Mouse (Mus musculus) Patski (cell line): Measurements from ENCODE around the gene Trak2. TPM values are rescaled to one million over a fixed set of nuclear protein-coding genes. Genes with fewer than 3 reads are reported as not detected.
"Not testable (repeated sequence)": the region's sequence is repeated elsewhere in the genome, so short reads cannot be mapped to it uniquely, and the experiment has no call there.

ENCODE experiments used
- ATAC-seq: fragments of 100-300 bp; one replicate; pipeline ENCODE4 v1.8.0; 2021
- CTCF ChIA-PET: fragments of 350-600 bp; sonication (Branson Sonifier 250); formaldehyde crosslinking; loops from one replicate; lab custom pipeline; 2022; ENCODE audit warnings: inconsistent platforms; lab: Charles Lee
- POLR2A ChIA-PET: fragments of 350-600 bp; sonication (Branson Sonifier 250); formaldehyde crosslinking; loops from one replicate; lab custom pipeline; 2022; ENCODE audit warnings: antibody characterized with exemption, inconsistent platforms; lab: Charles Lee
- DNase-seq: peaks from one replicate; pipeline ENCODE4 v3.0.0-alpha.2; 2011; ENCODE audit warnings: low read depth, low spot score
- H3K27me3 ChIP-seq: fragments of 371-371 bp; one replicate; pipeline ENCODE4 v1.5.1; 2021
- CTCF ChIP-seq: fragments of 100-300 bp; IDR thresholded peaks from one replicate; pipeline ENCODE4 v1.5.1; 2021
- in situ Hi-C: fragments of 300-500 bp; cut with MboI; formaldehyde crosslinking; loops from 3 replicates; pipeline ENCODE4 v1.11.1; 2018; ENCODE audit warnings: low pct_unique_long_range_greater_than_20kb, mixed read lengths
- polyA plus RNA-seq: library from polyadenylated mRNA; unstranded; gene quantifications from one replicate; pipeline ENCODE4 v1.2.3, GENCODE M21; 2021

Trak2 gene
- polyA plus RNA-seq, 1 experiment from 2014 or later, result 77.4 TPM

DNA sequence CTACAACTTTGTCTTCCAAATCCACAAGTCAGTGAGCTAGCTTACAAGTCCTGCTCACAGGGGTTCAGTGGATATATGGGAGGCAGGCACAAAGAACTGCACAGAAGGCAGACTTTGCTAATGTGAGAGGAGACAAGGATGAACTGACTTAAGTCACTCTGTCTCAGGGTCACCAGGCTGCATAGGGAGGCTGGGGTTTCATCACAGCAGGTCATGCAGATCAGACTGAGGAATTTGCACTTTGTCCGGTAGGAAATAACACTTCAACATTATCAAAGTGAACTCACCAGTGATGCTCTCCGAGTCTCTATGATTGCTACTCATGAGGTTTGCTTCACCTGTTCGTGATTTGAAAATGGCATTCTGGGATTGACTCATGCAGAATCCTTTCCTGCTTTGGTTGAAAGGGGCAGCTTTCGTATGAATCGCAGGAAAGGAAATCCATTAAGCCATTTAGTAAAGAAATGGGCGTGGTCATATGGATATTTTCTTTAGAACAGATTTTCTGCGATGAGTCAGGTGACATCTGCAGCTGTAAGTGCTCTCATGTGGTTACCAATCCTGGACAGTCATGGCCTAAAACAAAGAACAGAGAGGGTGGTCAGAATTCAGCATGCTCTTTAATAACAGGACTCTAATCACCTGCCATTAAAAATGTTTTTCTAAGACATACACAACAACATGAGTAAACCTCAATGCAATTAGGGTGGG lies 27.1 kb downstream of the Trak2 start:
- H3K27me3 ChIP-seq, result no peaks in the 10 kb centered on the region
- TF ChIP-seq CTCF, result no peak
- in situ Hi-C loops, result no loop called here
- DNase-seq (no peak), ATAC-seq (no peak)
- ChIA-PET POLR2A (interaction anchor here (1.5 kb wide), 1 partner anchor 17 kb away, joined by 3 read pairs; no protein-coding TSS in a partner anchor), CTCF (interaction anchor here (0.8 to 1.4 kb wide), 5 partner anchors 9 to 33 kb away, joined by 3 to 4 read pairs (median 3); no protein-coding TSS in a partner anchor)

DNA sequence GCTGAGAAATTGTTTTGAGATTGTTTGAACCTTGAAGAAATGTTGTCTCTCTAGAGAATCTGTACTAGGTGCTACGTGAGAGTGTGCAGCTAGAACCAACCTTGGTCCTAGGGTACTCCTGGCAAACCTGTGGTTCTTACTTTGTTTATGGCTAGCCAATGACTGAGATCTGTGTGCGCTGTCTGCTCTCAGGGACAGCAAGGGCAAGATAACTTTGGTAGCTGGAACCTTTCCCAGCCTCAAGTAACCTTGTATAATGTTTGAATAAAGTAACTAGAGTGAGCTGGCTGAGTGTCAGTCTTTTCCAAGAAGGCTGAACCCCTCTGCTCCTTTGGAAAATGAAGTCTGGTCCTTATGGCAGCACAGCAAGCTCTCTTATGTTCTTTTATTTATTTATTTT lies 27.7 kb downstream of the Trak2 start:
- H3K27me3 ChIP-seq, result no peaks in the 10 kb centered on the region
- DNase-seq (no peak), ATAC-seq (no peak)
- in situ Hi-C loops, result no loop called here
- TF ChIP-seq CTCF, result no peak
- ChIA-PET POLR2A (interaction anchor here (1.5 kb wide), 1 partner anchor 16 kb away, joined by 3 read pairs; no protein-coding TSS in a partner anchor), CTCF (interaction anchor here (0.8 to 1.4 kb wide), 3 partner anchors 8 to 32 kb away, joined by 3 to 4 read pairs (median 3); no protein-coding TSS in a partner anchor)

DNA sequence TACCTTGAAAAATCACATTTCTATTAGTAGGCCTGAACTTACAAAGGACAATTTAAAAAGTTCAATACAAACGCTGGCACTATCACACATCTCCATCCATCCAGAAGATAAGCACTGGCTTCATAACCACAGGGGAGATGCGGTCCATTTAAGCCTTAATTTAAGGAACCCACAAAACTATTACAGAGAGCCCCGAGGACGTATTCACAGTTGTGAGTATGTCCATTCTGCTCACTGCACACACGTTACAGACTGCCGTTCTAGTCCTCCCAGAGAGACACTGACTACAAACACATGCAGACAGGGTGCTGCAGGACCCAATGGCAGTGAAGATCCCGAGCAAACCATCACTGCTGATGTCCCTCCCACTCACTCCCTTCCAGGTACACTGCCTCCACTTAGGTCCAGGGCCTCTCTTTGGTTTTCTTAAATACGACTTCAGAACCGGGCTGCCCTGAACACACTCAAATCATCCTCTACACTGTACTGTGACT lies 35.6 kb downstream of the Trak2 start:
- no peaks in the 10 kb centered on the region for H3K27me3 ChIP-seq
- in situ Hi-C loops, result no loop called here
- TF ChIP-seq CTCF, result no peak
- ChIA-PET CTCF (interaction anchor here (1.3 to 1.4 kb wide), 3 partner anchors 8 to 55 kb away, joined by 3 to 5 read pairs (median 4); no protein-coding TSS in a partner anchor), POLR2A (interaction anchor here (0.6 kb wide), 1 partner anchor 675 kb away, joined by 3 read pairs; no protein-coding TSS in a partner anchor)
- no peak for DNase-seq
- ATAC-seq, result no peak

- ChIA-PET POLR2A (no interaction called here), CTCF (interaction anchor here (1.3 to 1.4 kb wide), 3 partner anchors 9 to 56 kb away, joined by 3 to 5 read pairs (median 4); no protein-coding TSS in a partner anchor)
- no peak for TF ChIP-seq CTCF
- ATAC-seq (peak; percentile 71), DNase-seq (no peak)
- in situ Hi-C loops, result no loop called here
- H3K27me3 ChIP-seq, result no peaks in the 10 kb centered on the region
Observed at GRCm38 (mm10) chr1:58936746-58937605, 36.3 kb downstream of the Trak2 start.

- H3K27me3 ChIP-seq, result no peaks in the 10 kb centered on the region
- in situ Hi-C loops, result no loop called here
- POLR2A ChIA-PET, result interaction anchor here (0.6 kb wide), 1 partner anchor 50 kb away, joined by 5 read pairs; no protein-coding TSS in a partner anchor
- no peak for ATAC-seq
- no peak for TF ChIP-seq CTCF
- CTCF ChIA-PET, result no interaction called here
- DNase-seq, result no peak
Observed at GRCm38 (mm10) chr1:58926664-58927063, 46.6 kb downstream of the Trak2 start.

DNA sequence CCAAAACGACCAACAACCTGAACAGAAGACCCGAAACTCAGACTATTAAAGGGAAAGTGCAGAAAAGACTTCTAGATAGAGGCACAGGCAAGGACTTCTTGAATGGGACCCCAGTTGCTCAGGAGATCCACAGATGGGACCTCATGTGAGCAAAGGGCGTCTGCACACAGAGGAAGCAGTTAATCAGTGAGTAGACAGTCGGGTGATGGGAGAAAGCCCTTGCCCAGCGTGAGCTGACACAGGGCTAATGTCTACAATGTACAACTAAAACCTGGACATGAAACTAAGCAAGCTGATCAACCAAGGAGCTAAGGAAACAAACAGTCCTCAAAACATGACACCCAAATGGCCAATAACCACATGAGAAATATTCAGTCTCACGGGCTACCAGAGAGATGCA lies 55.7 kb downstream of the Trak2 start:
- TF ChIP-seq CTCF, result no peak
- POLR2A ChIA-PET, result no interaction called here
- no peak for ATAC-seq
- in situ Hi-C loops, result no loop called here
- CTCF ChIA-PET, result no interaction called here
- DNase-seq, result no peak
- no peaks in the 10 kb centered on the region for H3K27me3 ChIP-seq

DNA sequence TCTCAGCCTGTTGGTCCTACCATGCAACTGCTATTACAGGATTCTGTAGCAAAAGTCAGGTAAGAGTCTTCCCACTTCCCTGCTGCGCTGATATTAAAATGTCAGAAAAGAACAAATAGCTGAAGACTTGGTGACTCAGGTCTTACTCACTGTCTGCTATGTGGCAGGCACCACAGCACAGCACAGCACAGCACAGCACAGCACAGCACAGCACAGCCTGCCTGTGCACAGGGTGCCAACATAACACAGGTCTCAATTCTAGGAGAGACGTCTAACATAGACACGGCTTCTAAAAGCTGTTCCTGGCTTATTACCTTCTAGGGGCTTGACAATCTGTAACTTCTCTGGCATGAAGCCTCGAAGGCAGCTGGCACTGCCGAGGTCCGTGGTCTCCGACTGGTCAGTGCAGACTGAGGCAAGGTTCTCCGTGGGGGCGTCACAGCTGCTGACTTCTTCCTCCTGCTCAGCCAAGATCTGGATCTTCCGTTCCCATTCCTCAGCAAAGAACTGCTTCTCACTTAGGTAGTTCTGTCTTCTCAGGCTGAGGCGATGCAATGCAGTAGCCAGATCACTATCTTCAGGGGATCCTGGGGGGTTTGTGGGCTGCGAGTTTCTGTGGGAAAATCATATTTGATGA lies 63.5 kb downstream of the Trak2 start:
- no peak for TF ChIP-seq CTCF
- ChIA-PET POLR2A (no interaction called here), CTCF (interaction anchor here (1.0 kb wide), 1 partner anchor 13 kb away, joined by 3 read pairs; no protein-coding TSS in a partner anchor)
- in situ Hi-C loops, result loop anchor here (5.0 kb wide), 1 partner anchor 68 kb away; no protein-coding TSS in a partner anchor
- ATAC-seq, result no peak
- no peaks in the 10 kb centered on the region for H3K27me3 ChIP-seq
- DNase-seq, result no peak

- in situ Hi-C loops, result loop anchor here (5.0 kb wide), 1 partner anchor 141 kb away; no protein-coding TSS in a partner anchor
- POLR2A ChIA-PET, result no interaction called here
- no peak for DNase-seq
- no peaks in the 10 kb centered on the region for H3K27me3 ChIP-seq
- no peak for TF ChIP-seq CTCF
- no peak for ATAC-seq
- CTCF ChIA-PET, result no interaction called here
Observed at GRCm38 (mm10) chr1:58903681-58904080, 69.5 kb downstream of the Trak2 start.

DNA sequence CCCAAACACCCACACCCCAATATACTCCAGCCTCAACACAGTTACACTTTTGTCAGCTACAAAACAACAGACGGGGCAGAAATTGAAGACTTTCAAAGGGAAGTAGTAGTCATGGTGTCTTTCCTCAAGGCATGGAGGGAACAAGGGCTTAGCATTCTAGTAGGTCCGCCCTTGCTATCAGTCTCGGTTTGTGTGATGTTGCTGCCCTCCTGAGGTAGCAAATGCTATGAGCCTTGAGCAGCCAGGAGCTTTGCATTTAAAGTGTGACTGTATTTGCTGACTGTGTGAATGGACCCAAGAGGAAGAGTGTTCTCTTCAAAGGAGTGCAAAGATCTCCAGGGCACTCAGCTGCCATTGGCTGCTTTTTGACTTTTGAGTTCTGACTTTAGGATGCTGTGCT lies 75.7 kb downstream of the Trak2 start:
- ATAC-seq, POLR2A ChIA-PET, DNase-seq, H3K27me3 ChIP-seq, CTCF ChIA-PET, in situ Hi-C loops: not testable (repeated sequence)

DNA sequence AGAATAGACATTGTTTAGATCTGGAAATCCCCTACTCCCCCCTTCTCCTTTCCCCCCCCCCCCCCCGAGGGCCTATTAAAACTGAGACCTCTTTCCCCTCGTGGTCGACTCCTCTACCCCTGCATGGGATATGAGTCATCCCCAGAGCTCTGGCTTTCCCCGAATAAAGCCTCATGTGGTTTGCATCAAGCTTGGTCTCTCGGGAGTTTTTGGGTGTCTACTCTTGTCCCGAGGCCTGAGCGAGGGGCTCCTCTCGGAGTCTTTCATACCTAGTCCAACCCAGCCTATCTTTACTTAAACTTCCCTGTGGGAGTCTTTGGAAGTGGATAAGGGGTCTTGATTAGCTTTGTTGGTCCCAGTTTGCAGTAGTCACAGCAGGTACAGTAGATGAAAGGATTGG lies 80.8 kb downstream of the Trak2 start:
- in situ Hi-C loops, result loop anchor here (5.0 kb wide), 1 partner anchor 200 kb away; no protein-coding TSS in a partner anchor
- POLR2A ChIA-PET, H3K27me3 ChIP-seq, ATAC-seq, CTCF ChIA-PET, DNase-seq: not testable (repeated sequence)

GRCm38 (mm10) chr1:58891481-58892170 lies 81.6 kb downstream of the Trak2 start:
- CTCF ChIA-PET, POLR2A ChIA-PET: not testable (repeated sequence)
- in situ Hi-C loops, result loop anchor here (5.0 kb wide), 1 partner anchor 199 kb away; no protein-coding TSS in a partner anchor

DNA sequence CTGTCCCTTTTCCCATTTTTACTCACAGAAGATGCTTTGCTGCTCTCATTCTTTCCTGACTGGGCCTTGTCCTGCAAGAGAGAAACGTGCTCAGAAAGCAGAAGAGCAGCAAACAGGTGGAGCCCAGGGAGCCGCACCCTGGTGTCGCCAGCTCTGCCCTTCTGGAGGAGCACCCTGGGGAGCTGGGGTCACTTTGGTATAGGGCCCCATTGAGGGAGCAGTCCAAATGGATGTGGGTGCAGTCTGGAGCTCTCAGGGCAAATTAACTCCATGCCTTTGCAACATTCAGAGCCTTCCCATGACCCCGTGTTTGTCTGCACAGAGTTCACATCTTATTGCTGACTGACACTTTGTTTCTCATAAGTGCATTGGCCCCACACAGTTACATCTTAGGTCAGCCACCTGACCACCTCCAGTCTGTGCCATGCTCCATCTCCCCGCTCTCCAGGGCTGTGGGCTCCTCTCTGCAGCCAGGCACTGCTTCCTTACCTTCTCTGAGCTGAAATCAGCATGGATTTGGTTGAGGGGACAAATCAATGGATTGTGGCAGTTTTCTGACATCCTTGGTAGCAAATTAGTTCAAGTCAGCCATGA lies 82.4 kb downstream of the Trak2 start:
- ATAC-seq, H3K27me3 ChIP-seq, CTCF ChIA-PET, POLR2A ChIA-PET, DNase-seq: not testable (repeated sequence)
- in situ Hi-C loops, result loop anchor here (5.0 kb wide), 1 partner anchor 198 kb away; no protein-coding TSS in a partner anchor

More at GRCm38 (mm10) chr1:58891481-58892170, 81.6 kb downstream of the Trak2 start:
- not testable (repeated sequence) for DNase-seq, H3K27me3 ChIP-seq, ATAC-seq
